Mouse (Mus musculus) kidney, postnatal 4 days (tissue): Measurements from ENCODE around the gene Col4a1.

Experiments
- DNase-seq, 2 experiments: peaks; one replicate each; pipeline ENCODE4 v3.0.0; 2021; ENCODE audit warnings: mixed read lengths in 2 of 2

The Col4a1 gene

DNA sequence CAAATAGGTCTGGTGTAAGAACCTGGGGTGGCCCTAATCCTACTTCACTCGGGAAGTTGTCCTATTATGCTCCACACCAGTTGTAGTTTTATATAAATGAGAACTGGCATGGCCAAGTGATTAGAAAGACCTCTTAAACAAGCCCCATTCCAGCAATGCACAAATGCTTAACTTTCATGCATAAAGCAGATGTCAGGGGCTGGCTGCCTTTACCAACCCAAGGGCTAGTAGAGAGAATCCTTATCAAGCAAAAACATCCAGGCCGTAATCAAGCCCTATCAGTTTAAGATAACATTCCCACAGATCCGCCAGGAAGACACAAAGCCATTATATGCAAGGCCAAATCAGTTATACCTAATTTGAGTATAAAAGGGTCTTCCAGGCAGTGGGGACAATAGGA is 46.7 kb downstream of the Col4a1 start:
- DNase-seq = no peak

DNA sequence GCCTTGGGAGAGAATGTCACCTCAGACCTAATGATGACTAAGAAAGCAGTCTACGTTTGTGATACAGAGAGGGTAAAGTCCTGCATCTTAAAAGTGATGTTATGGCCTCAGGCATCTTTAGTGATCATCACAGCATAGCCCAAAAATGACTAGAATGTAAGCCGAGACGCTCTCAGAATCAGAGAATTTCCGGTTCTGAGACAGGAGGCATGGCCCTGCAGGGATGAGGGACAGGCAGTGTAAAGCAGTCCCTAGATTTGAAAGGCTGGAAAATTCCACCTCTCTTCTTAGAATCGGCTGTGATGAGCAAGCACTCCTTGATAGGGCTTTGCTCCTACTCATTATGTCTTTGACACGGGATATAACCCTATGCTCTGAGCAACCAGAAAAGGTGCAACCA is 48.8 kb downstream of the Col4a1 start:
- no peak for DNase-seq

DNA sequence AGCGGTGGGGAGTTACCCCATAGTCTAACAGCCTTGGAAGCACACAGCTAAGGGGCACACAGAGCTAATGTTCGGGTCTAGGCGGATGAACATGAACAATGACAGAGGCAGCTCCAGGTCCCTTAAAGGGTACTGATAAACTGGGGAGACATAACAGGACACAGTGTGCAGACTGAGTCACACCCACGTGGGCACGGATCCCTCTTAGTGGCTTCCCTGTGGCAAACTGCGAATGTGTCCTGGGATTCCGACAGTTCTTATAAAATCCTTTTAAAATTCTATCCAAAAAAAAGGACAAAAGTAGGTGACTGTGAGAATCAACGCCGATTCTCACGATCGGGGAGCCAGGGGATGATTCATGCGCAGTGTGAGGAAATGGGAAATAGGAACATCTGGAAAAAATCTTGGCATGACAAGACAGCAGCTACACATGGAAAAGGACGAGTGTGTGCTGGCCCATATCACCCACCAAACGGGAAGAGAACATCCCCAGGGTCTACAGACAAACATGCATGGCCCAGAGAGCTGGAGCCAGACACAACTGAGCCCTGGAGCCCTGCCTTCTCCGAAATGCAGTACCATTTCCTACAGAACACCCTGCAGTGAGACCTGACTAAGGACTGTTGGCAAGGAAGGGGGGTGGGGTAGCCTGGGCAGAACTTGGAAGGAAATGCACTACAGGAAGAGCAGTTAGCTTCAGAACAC is 50.4 kb downstream of the Col4a1 start:
- peak in 1 of 2 experiments; percentile 55 for DNase-seq

DNA sequence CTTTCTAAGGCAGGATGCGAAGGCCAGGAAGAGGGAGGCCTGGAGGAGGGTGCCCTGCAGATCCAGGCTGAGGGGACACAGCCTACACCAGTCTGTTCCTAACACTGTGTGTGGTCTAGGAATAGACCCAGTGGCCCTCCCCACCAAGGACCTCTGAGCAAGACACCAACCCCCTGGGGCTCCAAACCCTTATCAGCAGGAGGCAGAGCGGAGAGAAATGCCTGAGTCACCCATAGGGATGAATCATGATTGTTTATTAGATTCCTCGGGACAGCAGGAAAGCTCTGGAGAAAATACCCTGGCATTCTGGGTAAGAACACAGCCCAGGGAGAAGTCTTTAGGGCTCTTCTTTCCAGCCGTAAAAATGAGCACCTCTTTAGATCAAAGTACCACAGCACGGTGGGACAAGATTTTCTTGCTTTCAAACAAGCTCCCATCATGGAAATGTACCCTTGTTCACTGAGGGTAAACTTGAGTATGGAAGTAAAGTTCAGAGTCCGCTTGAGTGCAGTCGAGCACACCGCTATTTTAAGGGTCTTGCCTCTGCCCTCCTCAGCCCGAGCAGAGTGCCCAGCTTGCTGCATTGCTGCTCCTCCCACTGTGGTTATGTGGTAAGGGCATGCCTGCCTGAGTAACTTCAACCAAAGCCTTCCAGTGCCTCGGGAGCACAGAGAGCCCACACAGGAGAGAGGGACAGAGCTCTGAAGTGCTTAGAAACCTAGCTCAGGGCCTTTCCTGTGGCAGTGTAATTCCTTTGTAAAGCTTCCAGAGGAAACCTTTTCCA is 52.6 kb downstream of the Col4a1 start:
- peak; percentile 58 to 73 for DNase-seq

DNA sequence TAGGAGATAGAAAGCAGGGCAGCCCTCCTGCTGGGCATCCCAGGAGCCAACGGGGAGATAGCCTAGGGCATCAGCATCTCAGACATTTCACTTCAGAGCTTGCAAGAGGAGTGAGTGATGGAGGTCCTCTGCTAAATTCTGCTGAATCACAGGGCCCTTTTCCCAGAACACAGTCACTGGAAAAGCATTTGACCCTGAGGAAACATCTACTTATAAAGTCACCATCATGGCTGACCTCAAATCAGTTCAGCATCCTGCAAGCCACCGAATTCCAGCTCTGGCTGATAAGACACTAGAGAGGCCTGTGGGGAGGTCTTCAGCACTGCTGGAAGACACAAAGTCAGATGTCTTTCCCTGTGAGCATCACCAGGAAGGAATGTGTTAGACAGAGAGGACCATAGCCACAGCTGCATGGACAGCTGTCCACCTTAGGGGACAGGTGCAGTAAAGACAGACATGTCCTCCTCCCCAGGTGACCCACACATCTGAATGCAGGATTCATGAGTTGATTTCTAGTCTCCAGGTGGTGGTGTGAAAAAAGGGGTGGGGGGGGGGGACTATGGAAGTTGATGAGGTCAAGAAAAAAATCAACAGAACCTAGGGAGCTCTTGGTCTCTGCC is 54.0 kb downstream of the Col4a1 start:
- DNase-seq = no peak

DNA sequence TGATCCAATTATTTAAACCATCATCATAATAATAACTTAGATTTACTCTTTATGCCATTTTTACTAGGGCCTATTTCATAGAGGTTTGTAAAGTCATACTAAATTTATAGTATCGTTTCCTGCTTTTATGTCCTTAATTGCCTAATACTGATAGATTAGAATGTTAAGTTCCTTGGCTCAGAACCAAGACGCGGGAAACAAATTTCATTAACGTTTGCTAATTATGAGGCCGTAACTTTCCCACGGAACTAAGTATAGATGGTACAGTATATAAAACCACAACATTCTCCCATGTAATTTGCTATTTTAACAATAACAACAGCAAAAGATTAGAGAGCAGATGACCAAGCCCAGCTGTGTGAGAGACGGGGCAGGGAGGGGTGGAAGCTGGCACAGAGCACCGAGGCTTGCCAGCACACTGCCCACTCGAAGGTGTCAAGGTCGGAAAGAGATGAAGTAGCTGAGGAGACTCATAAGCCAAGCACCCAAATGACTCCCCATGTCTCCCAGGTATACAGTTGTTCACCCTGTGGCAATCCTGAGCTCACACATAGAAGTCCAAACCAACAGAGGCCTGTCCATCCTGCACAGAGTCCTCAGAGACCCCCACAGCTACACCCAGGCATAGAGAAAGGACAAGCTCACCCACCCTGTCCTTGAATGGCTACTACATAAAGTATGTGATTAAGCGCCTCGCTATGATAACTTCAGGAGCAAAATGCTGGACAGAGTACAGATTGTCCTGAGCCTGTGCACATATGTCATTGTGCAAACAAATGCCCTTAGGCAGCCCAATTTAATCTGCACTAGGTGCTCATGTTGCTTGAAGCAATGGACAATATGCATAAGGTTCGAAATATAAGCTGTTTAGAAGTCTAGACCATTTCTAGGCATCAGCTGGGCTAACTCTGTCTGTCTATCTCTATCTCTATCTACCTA is 55.3 kb downstream of the Col4a1 start:
- no peak for DNase-seq

DNA sequence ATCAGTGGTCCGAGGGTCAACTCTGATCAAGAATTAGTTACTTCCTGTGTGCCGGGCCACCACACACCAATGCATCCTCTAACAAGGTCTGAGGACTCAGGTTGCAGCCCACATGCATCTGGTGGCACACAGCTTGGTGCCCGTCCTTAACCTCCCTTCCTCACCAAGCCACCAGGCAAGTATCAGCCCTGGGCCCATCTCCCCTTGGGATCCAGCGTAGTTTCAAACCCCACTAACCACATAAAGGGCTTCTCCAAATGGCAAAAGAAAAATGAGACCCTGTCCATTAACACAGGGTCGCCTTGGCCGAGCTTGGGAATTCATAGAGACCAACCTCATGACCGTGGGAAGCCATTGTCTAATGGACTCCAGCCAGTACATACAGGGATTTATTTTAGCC is 56.2 kb downstream of the Col4a1 start:
- peak; percentile 48 to 60 for DNase-seq

DNA sequence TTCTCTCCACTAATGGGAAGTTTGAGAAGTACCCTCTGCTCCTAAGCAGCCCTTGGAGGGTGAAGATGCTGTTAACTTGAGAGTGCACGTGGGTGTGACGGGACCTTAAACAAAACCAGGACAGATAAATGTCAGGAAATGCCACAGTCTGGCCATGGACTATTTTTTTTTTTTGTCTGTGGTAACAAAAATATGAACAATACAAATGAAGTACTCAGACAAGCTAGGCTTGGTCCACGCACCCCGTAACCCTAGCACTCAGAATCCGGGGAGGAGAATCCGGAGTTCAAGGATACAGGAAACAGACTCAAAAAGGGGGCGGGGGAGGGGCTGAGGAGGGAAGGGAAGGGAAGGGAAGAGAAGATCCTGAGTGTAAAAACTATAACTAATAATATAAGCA is 56.9 kb downstream of the Col4a1 start:
- no peak for DNase-seq

DNA sequence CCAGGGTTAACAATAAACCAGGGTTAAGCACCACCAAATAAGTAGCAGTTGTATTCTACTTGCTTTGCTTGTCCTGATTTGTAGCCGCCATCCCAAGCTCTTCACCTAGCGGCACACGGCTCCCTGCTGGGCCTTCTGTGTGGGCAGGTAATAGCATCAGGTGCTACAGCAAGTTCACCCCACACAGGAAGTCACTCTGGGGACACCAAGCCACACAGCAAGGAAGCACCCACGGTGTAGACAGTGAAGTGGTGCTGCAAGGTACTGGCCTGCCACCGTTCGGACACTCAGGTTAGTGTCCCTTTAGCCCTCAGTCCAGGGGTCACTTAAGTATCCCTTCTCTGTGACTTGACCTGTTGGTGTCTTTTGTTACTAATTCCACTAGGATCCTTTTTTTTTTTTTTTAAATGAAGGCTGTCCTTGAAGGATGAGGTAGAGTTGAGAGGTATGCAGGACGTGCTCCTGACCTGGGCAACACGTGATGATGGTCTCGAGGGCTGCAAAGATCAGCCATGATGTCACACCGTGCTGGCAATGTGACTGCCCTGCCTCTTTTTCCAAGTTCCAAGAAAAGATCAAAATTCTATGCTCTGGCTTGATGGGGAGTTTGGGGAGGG is 57.6 kb downstream of the Col4a1 start:
- DNase-seq = no peak

DNA sequence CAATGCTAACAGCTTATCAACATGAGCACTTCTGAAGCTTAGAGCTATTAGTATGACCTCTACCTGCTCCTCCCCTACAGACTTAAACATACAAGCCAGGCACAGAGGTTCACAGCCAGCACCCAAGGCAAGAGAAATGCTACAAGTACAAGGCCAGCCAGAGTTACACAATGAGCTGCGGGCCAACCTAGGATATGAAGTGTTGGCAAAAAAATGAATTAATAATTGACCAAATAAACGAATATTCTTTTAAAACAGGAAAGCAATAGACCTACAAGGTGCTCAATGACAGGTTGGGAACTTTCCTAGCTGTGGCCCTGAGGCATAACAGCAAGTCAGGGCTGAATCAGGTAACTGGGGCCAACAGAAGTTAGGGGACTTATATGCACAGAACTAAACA is 58.1 kb downstream of the Col4a1 start:
- DNase-seq = no peak

DNA sequence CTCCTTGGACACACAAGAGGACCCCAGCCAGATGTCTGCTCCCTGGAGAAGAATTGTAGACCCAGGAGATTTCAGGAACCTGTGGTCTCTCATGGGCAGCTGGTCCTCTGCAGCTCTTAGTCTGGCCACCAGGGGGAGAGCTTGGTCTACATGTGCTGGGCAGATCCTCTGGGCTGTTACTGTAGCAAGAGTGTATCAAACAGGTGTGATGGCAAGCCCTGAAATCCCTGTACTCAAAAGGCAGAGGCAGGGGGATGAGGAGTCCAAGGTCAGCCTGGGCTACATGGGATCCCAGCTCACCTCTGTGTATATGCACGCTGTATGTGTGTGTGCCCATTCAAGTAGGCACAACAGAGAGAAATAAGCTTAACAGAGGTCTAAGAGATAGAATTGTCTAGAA is 59.1 kb downstream of the Col4a1 start:
- DNase-seq = peak; percentile 92 to 93

DNA sequence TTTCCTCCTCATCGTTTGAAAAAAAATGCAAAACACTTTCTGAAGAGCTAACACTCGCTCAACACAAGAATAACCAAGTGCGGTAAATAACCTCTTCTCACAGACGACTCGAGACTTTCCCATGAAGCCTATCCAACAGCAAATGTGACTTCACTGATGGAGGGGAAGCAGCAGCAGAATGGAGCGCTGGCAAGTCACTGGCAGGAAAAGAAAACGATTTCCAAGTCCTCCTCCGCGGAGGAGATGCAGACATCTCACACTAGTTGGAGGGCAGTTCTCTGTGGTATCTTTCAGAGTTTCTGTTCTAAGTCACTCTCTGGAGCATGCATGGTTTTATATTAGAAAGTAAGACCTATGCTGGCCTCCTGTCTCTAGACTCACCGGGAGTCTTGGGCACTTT is 59.6 kb downstream of the Col4a1 start:
- no peak for DNase-seq

DNA sequence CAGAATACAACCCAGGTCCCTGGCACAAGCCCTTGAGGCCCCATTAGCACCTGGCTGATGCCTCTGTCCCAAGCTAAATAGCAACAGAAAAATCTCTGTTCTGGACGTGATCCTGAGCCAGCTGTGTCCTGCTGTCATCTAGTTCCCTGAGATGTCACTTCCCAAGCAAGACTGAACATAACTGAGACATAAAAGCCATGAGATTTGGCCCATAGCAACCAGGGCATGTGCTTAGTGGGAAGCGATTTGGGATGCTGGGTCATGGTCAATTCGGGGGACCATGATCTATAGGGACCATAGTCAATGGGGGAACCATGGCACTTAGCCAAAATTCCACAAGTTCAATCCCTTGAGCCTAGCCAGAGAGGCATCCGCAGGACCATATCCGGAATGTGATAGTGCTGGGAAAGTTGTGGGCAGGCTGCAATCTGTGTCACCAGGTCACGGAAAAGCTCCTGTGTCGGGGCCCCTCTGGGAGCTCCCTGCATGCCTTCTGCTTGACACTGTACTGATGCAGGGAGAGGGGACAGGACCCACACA is 60.3 kb downstream of the Col4a1 start:
- peak; percentile 41 to 65 for DNase-seq

DNA sequence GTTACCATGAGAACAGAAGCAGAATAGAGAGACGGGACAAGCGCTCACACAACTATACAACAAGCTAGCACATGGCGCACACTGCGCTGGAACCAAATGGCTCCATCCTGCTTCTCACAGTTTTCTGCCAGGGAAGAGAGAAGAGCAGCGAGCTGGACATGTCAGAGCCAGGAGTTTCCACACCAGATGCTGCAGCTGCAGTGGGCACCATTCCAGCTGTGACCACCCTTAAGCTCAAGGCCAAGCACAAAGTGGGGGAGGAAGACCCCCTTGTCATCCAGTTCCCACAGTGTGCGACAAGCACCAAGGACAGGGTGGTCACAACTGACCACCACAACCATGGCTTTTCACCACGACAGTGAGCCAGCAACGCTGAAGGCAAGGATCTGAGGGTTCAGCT is 62.5 kb downstream of the Col4a1 start:
- peak; percentile 49 to 60 for DNase-seq

DNA sequence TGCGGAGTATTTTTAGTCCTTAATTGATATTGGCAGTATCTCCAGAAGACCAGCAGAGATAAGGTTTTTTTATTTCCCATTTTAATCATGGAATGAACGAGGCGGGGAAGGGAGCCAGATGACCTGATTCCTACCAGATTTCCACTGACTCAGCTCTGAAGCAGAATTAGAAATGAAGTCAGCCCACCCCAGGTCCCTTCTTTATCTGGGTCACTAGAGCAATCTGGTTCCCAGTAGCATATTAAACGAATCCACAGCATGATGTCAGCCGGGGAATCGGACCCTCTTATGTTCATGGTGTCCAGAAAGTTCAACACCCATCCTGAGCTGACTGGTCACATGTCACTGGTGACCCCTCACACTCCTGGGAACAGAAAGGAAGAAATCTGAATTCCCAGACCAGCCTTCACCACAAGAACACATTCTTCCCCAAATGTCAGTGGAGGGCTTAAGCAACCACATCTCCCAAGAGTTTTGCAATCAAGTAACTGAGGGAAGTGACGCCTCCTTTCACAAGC is 63.0 kb downstream of the Col4a1 start:
- peak; percentile 59 to 68 for DNase-seq

DNA sequence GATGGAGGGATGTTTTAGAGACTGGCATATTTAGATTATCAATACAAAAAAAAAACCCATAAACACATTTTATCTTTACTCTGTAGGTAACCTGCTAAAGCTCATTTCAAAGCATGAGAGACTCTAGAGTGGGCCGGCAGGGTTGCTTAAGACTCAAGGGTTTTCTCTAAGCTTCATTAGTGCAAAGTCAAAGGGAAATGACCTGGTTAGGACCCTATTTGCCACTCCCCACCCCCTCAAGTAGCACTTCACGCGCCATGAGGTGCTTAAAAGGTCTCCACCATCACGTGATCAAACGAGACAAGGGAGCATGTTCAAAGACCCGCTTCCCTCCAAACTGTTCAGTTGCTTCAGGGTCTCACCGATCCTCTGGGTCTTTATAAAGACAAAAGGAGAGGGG is 63.9 kb downstream of the Col4a1 start:
- DNase-seq = no peak

DNA sequence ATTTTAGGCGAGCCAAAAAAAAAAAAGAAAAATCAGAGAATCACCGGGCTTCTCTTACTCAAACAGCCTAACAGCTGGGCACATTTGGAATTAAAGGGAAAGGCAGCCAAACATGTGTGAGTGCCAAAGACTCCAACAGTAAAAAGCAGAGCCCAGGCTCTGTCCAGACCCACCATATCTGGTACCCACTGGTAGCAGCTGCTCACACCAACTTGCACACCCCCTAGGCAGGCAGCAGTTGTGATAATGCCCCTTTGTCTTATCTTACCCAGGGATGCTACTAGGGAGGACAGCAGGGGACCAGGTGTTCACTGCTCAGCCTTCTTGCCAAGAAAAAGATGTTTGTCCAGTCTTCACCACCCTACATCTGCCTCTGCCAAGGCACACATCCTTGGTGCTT is 71.1 kb downstream of the Col4a1 start:
- DNase-seq = no peak

DNA sequence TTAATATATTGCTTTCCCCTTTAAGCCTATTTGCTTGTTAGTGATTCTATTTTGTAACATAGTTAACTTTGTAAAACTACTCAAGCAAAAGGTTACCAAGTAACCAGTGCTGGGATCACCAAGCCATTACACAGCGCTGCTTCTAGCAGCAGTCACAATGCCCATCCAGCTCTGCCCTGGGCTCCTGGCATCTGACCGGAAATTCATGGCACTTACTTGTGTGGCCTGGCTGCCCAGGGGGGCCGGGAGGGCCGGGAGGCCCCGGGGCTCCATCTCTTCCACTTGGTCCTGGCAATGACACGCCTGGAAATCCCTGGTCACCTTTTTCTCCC is 77.8 kb downstream of the Col4a1 start:
- DNase-seq = peak; percentile 52 to 62

DNA sequence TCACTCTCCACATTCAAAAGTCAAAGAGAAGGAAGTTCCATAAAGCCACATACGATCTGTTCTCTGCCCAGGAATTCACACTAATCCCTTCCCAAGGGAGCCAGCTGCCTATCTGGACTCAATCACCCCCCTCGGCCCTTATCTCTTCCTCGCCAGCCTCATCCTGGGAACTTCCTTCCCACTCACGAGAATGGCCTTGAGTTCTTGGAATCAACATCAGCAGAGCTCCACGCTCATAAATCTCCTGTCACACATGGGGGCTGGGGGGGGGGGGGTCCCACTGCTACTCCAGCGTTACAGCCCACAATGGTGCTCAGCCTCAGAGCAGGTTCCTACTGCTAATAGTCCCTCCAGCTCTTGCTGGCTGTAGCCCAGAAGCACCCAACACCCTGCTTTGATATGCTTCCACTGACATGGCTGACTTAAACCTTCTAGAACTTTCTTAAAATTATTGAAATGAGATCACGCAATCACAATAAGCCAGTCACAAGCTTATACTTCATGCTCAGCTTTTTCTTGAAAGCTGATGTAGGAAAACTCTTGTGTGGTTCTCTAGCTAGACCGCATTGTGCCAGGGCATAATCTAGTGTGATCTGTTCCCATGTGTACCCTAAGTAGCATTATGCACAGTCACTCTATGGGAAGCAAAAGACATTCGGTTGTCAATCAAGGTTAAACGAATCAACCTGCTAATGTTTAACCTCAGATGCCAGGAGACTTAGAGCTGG is 78.3 kb downstream of the Col4a1 start:
- peak in 1 of 2 experiments; percentile 47 for DNase-seq

DNA sequence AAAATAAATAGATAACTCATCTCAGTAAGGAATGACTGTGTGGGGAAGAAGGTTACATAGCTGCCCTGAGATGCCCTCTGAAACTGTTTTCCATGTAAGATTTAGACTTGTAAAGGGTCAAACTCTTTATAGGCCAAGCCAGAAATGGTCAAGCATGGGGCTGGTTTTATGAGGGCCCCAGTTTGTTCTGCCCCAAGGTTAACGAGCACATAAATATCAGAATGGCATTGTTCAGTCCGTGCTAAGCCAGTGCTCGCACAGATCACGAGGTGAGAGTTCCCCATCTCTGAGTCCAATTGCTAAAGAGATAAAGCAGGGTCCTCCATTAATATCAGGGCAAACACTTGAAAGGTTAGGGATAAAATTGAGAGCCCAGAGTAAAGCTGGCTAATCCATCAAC is 79.6 kb downstream of the Col4a1 start:
- DNase-seq = no peak

DNA sequence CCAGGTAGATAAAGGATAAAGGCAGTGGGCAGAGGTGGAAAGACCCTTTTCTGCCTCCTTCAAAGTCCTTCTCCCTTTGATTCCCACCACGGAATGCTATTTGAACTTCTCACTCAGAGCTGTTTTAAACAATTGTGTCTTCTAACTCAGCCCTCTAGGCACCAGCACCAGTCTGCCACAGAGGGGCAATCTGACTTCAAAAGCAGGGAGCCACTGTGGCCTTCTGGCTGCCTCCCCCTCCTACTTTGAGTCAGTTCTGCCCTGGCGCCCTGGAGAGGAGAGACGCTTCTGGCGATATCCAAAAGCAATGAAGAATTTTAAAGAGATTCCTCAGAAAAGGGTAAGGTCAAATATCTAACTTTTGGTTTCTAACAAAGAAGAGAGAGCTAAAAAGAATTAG is 82.3 kb downstream of the Col4a1 start:
- DNase-seq = peak in 1 of 2 experiments; percentile 26
